Mouse (Mus musculus) lung, embryonic 14.5 days (tissue): ENCODE results near the gene Tcf7l1. TPM values are rescaled to one million over a fixed set of nuclear protein-coding genes. Genes with fewer than 3 reads are reported as not detected.

Source experiments
- ATAC-seq: fragments of 200-750 bp; cut with Nextera tagmentation; 2 replicates; pipeline ENCODE4 v1.8.0; 2017; ENCODE audit warnings: mild to moderate bottlenecking, moderate TSS enrichment, moderate library complexity; ENCODE audit not compliant: insufficient read depth
- DNase-seq: peaks from one replicate; pipeline ENCODE4 v3.0.0-alpha.2; 2015
- H3K27ac ChIP-seq: fragments of 300-500 bp; sonication (generic); 2 replicates; pipeline ENCODE4 v1.5.1; 2014; ENCODE audit warnings: low read depth, mild to moderate bottlenecking, moderate library complexity
- H3K27me3 ChIP-seq: fragments of 300-500 bp; sonication (generic); 2 replicates; pipeline ENCODE4 v1.6.1; 2014; ENCODE audit warnings: low read length, control low read depth; ENCODE audit not compliant: insufficient read depth
- H3K36me3 ChIP-seq: fragments of 300-500 bp; sonication (generic); 2 replicates; pipeline ENCODE4 v1.6.1; 2014; ENCODE audit warnings: control low read depth; ENCODE audit not compliant: insufficient read depth
- H3K4me1 ChIP-seq: fragments of 300-500 bp; sonication (generic); 2 replicates; pipeline ENCODE4 v1.6.1; 2014; ENCODE audit warnings: antibody characterized with exemption, control low read depth; ENCODE audit not compliant: insufficient read depth
- H3K4me2 ChIP-seq: fragments of 300-500 bp; sonication (generic); 2 replicates; pipeline ENCODE4 v1.6.1; 2014; ENCODE audit warnings: mild to moderate bottlenecking
- H3K4me3 ChIP-seq: fragments of 300-500 bp; sonication (generic); 2 replicates; pipeline ENCODE4 v1.5.1; 2014; ENCODE audit warnings: low read depth, low read length
- H3K9ac ChIP-seq: fragments of 300-500 bp; sonication (generic); 2 replicates; pipeline ENCODE4 v1.6.1; 2014
- H3K9me3 ChIP-seq: fragments of 300-500 bp; sonication (generic); 2 replicates; pipeline ENCODE4 v1.6.1; 2016; ENCODE audit warnings: low read depth, low read length, control low read depth
- CTCF ChIP-seq: IDR thresholded peaks from 2 replicates; pipeline ENCODE4 v1.5.1; 2016; ENCODE audit warnings: antibody characterized with exemption, low read depth
- WGBS: fragments of 180-500 bp; shearing (Covaris S2); extraction: QIAGEN DNeasy Blood & Tissue Kit; methylation state at CpG from one replicate; pipeline ENCODE4 v1.1.7; 2014; 5-methylcytosine and 5-hydroxymethylcytosine counted together
- polyA plus RNA-seq: library from polyadenylated mRNA; unstranded; fragments of >200 nt; fragmentation: Nextera tagmentation; extraction: Ambion mirVana; gene quantifications from 2 replicates; pipeline ENCODE4 v1.2.1, GENCODE M21; 2014

Gene Tcf7l1
- polyA plus RNA-seq, 1 experiment from 2014 or later, result 41.1 TPM

GRCm38 (mm10) chr6:72597083-72597874, 191.8 kb downstream of the Tcf7l1 start:
- DNase-seq, result peak; percentile 55

GRCm38 (mm10) chr6:72593914-72594313, 195.1 kb downstream of the Tcf7l1 start:
- no peak for TF ChIP-seq CTCF
- Histone ChIP-seq H3K4me3 (no peak overlapping the region), H3K9ac (no peak overlapping the region), H3K9me3 (no peaks in the 10 kb centered on the region), H3K4me2 (no peak overlapping the region), H3K27me3 (no peaks in the 10 kb centered on the region), H3K4me1 (0 out of 2 replicates have a peak, but pooled peaks cover 3% of the 10 kb centered on the region), H3K36me3 (0 out of 2 replicates have a peak, but pooled peaks cover 2% of the 10 kb centered on the region), H3K27ac (no peak overlapping the region)
- ATAC-seq, result no peak
- no peak for DNase-seq
- 48% methylated on average over 5 of the region's 5 CpGs for WGBS

More at GRCm38 (mm10) chr6:72597083-72597874, 191.8 kb downstream of the Tcf7l1 start:
- H3K9me3 ChIP-seq, result no peaks in the 10 kb centered on the region
- H3K27ac ChIP-seq, result peak overlapping the region; percentile 68
- H3K4me1 ChIP-seq, result 0 out of 2 replicates have a peak, but pooled peaks cover 10% of the 10 kb centered on the region
- H3K4me2 ChIP-seq, result peak overlapping the region; percentile 79
- ATAC-seq, result no peak
- peak overlapping the region; percentile 64 for H3K9ac ChIP-seq
- H3K27me3 ChIP-seq, result no peaks in the 10 kb centered on the region
- H3K4me3 ChIP-seq, result peak overlapping the region; percentile 65
- 23% methylated on average over 13 of the region's 13 CpGs for WGBS
- TF ChIP-seq CTCF, result peak; percentile 27
- H3K36me3 ChIP-seq, result 0 out of 2 replicates have a peak, but pooled peaks cover 2% of the 10 kb centered on the region

- Histone ChIP-seq H3K9ac (no peak overlapping the region), H3K4me2 (no peak overlapping the region), H3K27me3 (no peaks in the 10 kb centered on the region), H3K4me1 (0 out of 2 replicates have a peak, but pooled peaks cover 3% of the 10 kb centered on the region), H3K9me3 (no peaks in the 10 kb centered on the region), H3K36me3 (0 out of 2 replicates have a peak, but pooled peaks cover 2% of the 10 kb centered on the region), H3K27ac (no peak overlapping the region), H3K4me3 (no peak overlapping the region)
- DNase-seq, result no peak
- WGBS, result 77% methylated on average over 6 of the region's 6 CpGs
- ATAC-seq, result no peak
- no peak for TF ChIP-seq CTCF
These were observed 195.8 kb downstream of the Tcf7l1 start for GRCm38 (mm10) chr6:72593011-72593803.

- Histone ChIP-seq H3K9ac (no peak overlapping the region), H3K4me1 (no peaks in the 10 kb centered on the region), H3K27ac (no peak overlapping the region), H3K9me3 (no peaks in the 10 kb centered on the region), H3K36me3 (0 out of 2 replicates have a peak, but pooled peaks cover 2% of the 10 kb centered on the region), H3K27me3 (no peaks in the 10 kb centered on the region), H3K4me2 (no peak overlapping the region), H3K4me3 (no peak overlapping the region)
- ATAC-seq, result no peak
- DNase-seq, result no peak
- no peak for TF ChIP-seq CTCF
These were observed 198.9 kb downstream of the Tcf7l1 start for GRCm38 (mm10) chr6:72590111-72590510.

- Histone ChIP-seq H3K4me2 (no peak overlapping the region), H3K9ac (no peak overlapping the region), H3K4me1 (no peaks in the 10 kb centered on the region), H3K9me3 (no peaks in the 10 kb centered on the region), H3K27me3 (no peaks in the 10 kb centered on the region), H3K4me3 (no peak overlapping the region), H3K36me3 (no peaks in the 10 kb centered on the region), H3K27ac (no peak overlapping the region)
- TF ChIP-seq CTCF, result no peak
- DNase-seq (no peak), ATAC-seq (no peak)
These were observed 200.7 kb downstream of the Tcf7l1 start for GRCm38 (mm10) chr6:72588307-72588706.

- Histone ChIP-seq H3K4me1 (no peaks in the 10 kb centered on the region), H3K36me3 (no peaks in the 10 kb centered on the region), H3K4me3 (no peak overlapping the region), H3K4me2 (no peak overlapping the region), H3K27ac (no peak overlapping the region), H3K9me3 (no peaks in the 10 kb centered on the region), H3K27me3 (no peaks in the 10 kb centered on the region), H3K9ac (no peak overlapping the region)
- WGBS, result 79% methylated on average over 3 of the region's 3 CpGs
- TF ChIP-seq CTCF, result no peak
- DNase-seq (no peak), ATAC-seq (no peak)
These were observed 202.4 kb downstream of the Tcf7l1 start for GRCm38 (mm10) chr6:72586701-72587100.

- H3K4me2 ChIP-seq, result no peak overlapping the region
- H3K4me3 ChIP-seq, result no peak overlapping the region
- 58% methylated on average over 11 of the region's 11 CpGs for WGBS
- H3K4me1 ChIP-seq, result no peaks in the 10 kb centered on the region
- ATAC-seq (no peak), DNase-seq (no peak)
- H3K27me3 ChIP-seq, result no peaks in the 10 kb centered on the region
- H3K27ac ChIP-seq, result no peak overlapping the region
- 0 out of 2 replicates have a peak, but pooled peaks cover 6% of the 10 kb centered on the region for H3K36me3 ChIP-seq
- TF ChIP-seq CTCF, result no peak
- no peak overlapping the region for H3K9ac ChIP-seq
- H3K9me3 ChIP-seq, result no peaks in the 10 kb centered on the region
These were observed 204.9 kb downstream of the Tcf7l1 start for GRCm38 (mm10) chr6:72584154-72584553.
